Mouse (Mus musculus) lung, adult 2 months (tissue): ENCODE measurements around the gene Sync.

ENCODE experiments used
- CTCF ChIP-seq: fragments of 200-500 bp; IDR thresholded peaks from 2 replicates; pipeline ENCODE4 v1.5.1; 2011; ENCODE audit warnings: mild to moderate bottlenecking, low read length, control low read depth; ENCODE audit not compliant: insufficient read depth
- POLR2A ChIP-seq: fragments of 200-500 bp; IDR thresholded peaks from 2 replicates; pipeline ENCODE4 v1.6.1; 2011; ENCODE audit warnings: low read depth, mild to moderate bottlenecking, control low read depth, low read length, borderline replicate concordance; ENCODE audit errors: extremely low read depth

GRCm38 (mm10) chr4:129323491-129323890 is 36.1 kb downstream of the Sync start:
- no peak for TF ChIP-seq POLR2A
- no peak for TF ChIP-seq CTCF
